Mouse (Mus musculus) erythroblast, embryonic 14.5 days (primary cell): ENCODE measurements around the gene Fgd5.

ENCODE experiments used
- GATA1 ChIP-seq: IDR thresholded peaks from 2 replicates; pipeline ENCODE4 v1.6.1; 2012; ENCODE audit warnings: low read length, inconsistent platforms, mixed read lengths
- TAL1 ChIP-seq: IDR thresholded peaks from 3 replicates; pipeline ENCODE4 v1.6.1; 2012; ENCODE audit warnings: low read length, inconsistent platforms, mixed read lengths

DNA sequence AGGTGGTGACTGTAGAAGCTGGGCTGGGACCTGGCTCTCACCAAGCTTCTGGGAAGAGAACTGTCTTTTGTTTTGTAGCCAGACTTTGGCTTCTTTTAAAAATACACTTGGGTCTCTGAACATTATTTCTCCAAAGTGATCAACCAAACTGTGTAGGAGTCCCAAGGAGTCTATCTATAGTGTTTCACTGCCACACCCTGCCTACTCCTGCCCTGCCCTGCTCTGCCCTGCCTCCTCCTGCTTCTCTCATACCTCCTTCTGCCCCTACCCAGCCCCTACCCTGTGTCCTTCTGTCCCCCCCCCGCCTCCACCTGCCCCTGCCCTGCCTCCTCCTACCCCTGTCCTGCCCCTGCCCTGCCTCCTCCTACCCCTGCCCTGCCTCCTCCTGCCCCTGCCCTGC lies 46.6 kb downstream of the Fgd5 start:
- TF ChIP-seq TAL1 (no peak), GATA1 (no peak)
